Mouse (Mus musculus) gastrocnemius, postnatal 10 days (tissue): ENCODE measurements around the gene Thpo. TPM values are rescaled to one million over a fixed set of nuclear protein-coding genes. Genes with fewer than 3 reads are reported as not detected.

Source experiments
- DNase-seq: peaks from one replicate; pipeline ENCODE4 v3.0.0; 2021; ENCODE audit warnings: mixed read lengths
- long read RNA-seq, 2 experiments: library from polyadenylated mRNA; stranded (forward); transcript quantifications; one replicate each; pipeline ENCODE4 v2.0.0; 2021
- total RNA-seq, 2 experiments: library from RNA; stranded (reverse); gene quantifications; 2 replicates each; pipeline ENCODE4 v1.2.3; 2021

Thpo gene
- 1 to 10 TPM in 1 of 2 experiments, under 1 TPM in 1; 0.63 to 1.3 TPM for total RNA-seq
- long read RNA-seq, experiment 1, partial matches to known transcripts, result 0 of 2 reads
- long read RNA-seq, experiment 1, other reads (novel, unspliced or antisense), result 1 of 2 reads
- long read RNA-seq, experiment 2, result 0 reads

- DNase-seq, result no peak
Measured at GRCm38 (mm10) chr16:20733731-20734730, at the start of gene Thpo. Thpo (minus strand) TSS chr16:20734511.

GRCm38 (mm10) chr16:20783891-20784290, 49.6 kb upstream of the Thpo start:
- no peak for DNase-seq

DNA sequence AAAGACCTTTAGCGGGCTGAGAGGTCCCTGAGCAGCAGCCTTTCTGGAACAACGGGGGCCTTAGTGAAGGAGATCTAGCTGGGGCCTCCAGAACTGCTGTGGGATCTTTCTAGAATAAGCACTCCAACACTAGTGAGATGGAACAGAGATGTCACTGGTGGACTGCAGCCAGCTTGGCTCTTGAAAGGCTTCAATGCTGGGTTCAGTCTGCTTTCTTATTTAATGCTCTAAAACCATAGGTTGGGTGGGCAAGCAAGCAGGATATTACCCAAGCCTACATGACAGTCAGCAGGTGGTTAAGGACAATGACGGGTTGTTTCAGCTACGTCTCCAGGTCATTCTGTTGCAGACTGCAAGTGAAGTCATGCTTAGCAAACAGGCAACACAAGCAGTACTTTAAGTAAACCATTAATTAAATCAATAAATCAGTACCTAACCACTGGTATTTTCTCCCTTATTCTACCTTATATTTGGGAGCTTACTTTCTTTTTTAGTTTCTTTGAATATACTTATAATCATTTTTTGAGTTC, 46.9 kb upstream of the Thpo start:
- DNase-seq, result no peak

GRCm38 (mm10) chr16:20779846-20780245, 45.5 kb upstream of the Thpo start:
- DNase-seq, result no peak

DNA sequence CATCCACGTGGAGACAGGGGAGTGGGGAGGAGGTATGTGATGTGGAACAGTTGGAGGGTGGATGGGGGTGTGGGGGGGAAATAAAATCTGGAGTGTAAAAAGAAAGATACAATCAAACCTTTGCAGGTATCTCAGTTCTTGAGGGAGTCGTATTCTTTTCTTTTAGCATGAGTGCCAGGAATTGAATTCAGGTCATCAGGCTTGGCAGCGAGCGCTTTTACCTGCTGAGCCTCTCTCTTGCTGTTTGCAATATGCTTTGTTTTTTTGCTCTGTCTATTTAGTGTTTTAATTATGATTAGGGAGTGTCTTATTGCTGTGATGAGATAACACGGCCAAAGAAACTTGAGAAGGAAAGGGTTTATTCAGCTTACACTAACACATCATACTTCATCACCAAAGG, 40.7 kb upstream of the Thpo start:
- DNase-seq, result no peak

GRCm38 (mm10) chr16:20765244-20765643, 30.9 kb upstream of the Thpo start:
- DNase-seq, result peak; percentile 47

- DNase-seq, result peak; percentile 61
Measured at GRCm38 (mm10) chr16:20761681-20762080, 27.4 kb upstream of the Thpo start.

GRCm38 (mm10) chr16:20757385-20757784, 23.1 kb upstream of the Thpo start:
- DNase-seq, result no peak

- no peak for DNase-seq
Measured at GRCm38 (mm10) chr16:20756052-20756451, 21.7 kb upstream of the Thpo start.

DNA sequence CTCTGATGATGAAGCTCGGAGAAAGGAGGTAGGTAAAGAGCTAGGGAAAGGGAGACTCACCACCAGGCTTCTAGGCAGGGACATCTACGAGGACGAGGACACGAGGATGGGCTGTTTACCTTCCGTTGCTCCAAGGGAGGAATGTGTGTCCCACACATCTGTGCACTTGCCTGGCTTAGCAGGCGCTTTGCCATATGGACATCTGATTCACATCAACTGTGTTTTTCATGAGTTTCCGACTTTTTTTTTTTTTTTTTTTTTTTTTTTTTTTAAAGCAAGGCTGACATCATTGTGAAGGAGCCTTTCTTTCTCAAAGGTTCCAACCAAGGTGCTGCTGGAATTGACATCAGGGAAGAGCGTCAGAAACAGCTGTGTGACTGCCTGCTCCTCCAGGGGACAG, 16.2 kb upstream of the Thpo start:
- DNase-seq, result no peak

- DNase-seq, result peak; percentile 70
Measured at GRCm38 (mm10) chr16:20746641-20747040, 12.3 kb upstream of the Thpo start.

GRCm38 (mm10) chr16:20739845-20740244, 5.5 kb upstream of the Thpo start:
- DNase-seq, result no peak

- no peak for DNase-seq
Measured at GRCm38 (mm10) chr16:20736823-20737222, 2.5 kb upstream of the Thpo start.

GRCm38 (mm10) chr16:20736168-20736567, 1.9 kb upstream of the Thpo start:
- DNase-seq, result no peak

DNA sequence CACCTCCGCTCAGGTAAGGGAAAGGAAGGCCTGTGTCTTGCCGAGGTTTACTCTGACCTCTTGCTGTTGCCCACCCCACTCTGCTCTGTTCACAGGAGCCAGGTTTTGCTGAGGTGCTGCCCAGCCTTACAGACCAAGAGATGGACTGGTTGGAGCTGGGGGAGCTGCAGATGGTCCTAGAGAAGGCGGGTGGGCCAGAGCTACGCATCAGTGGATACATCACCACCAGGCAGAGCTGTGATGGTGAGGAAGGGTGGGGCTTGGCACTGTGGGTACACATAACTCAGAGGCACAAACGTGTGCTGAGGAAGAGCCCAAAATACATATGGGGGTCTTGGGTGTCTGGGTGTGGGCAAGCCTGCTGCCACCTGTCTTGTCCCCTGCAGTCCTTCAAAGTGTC, 1.3 kb upstream of the Thpo start:
- no peak for DNase-seq

DNA sequence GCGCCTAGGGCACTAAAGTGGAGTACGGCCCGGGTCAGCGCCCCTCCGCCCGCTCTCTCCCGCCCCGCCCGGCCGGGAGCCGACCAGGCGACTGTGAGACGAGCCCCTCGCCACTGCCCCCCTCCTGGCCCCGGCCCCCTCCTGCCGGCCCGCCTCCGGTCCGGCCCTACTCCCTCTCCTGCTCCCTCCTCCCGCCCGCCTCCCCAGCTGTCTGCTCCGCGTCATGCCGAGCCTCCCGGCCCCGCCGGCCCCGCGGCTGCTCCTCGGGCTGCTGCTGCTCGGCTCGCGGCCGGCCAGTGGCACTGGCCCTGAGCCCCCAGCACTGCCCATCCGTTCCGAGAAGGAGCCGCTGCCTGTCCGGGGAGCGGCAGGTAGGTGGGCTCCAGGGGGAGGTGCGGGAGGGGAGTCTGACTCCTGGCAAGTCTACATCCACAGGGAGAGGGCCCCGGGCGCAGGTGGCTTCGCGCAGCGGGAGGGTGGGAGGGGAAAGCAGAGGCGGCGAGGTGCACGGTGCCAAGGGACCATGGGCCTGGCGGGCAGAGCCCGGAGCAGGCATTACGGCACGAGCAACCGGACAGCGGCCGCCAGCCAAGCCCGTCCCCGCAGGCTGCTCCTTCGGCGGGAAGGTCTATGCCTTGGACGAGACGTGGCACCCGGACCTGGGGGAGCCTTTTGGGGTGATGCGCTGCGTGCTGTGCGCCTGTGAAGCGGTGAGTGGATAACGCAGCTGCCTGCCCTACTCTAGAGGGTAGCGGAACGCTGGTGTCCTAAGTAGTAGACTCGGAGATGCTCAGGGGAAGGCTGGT, 1.2 kb downstream of the Thpo start, which contains the start of gene Chrd:
Gene Chrd, plus strand, starts transcription at position 203 of the 806 bp plus-strand sequence.
- peak; percentile 81 for DNase-seq

DNA sequence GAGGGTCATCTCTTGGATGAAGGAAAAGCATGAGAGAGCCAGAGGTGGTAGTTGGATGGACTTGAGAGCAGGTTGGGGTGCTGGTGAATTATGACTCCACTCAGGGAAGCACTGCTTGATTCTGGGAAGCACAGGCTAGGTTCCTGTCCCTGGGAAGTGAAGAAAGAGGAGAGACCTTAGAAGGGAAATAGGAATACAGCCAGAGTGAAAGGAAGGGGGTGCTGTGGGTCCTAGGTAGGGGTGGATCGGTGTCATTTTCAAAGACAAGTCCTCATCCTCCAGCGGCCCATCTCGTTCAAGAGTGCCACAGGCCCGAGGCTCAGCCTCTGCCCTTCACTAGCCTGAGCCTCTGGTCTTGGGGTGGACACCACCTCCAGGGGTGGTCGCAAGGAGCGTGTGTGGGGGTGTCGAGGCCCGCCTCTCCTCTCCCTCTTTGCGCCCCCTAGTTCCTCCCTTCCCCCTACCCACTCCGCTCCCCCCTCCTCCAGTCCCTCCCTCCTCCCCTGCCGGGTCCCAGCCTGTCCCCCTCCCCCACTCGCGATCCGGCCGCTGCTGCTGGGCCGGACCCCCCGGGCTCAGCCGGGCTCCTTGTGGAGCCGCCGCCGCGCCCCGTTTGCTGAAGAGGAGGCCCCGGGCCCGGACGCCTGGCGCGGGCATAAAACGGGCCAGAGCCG, 1.9 kb downstream of the Thpo start:
- DNase-seq, result no peak

GRCm38 (mm10) chr16:20731688-20732087, 2.6 kb downstream of the Thpo start:
- no peak for DNase-seq

GRCm38 (mm10) chr16:20730293-20730711, 4.0 kb downstream of the Thpo start:
- no peak for DNase-seq

GRCm38 (mm10) chr16:20726384-20726783, 7.9 kb downstream of the Thpo start:
- DNase-seq, result no peak

- DNase-seq, result no peak
Measured at GRCm38 (mm10) chr16:20725750-20726149, 8.6 kb downstream of the Thpo start.

GRCm38 (mm10) chr16:20725321-20725720, 9.0 kb downstream of the Thpo start:
- DNase-seq, result no peak
